Mouse (Mus musculus) central nervous system, embryonic 11.5 days (tissue): ENCODE results near the gene Ppp1r15b. TPM values are rescaled to one million over a fixed set of nuclear protein-coding genes. Genes with fewer than 3 reads are reported as not detected.

Source experiments
- polyA plus RNA-seq: library from polyadenylated mRNA; depleted of rRNA; stranded (reverse); fragments of >200 nt; gene quantifications from 2 replicates; pipeline ENCODE4 v1.2.3, GENCODE M21; 2012; rRNA removed

The Ppp1r15b gene
- 36.6 and 37.6 TPM in 2 replicates for polyA plus RNA-seq

GRCm38 (mm10) chr1:133130638-133131560 is at the start of gene Ppp1r15b:
Gene Ppp1r15b (plus strand): TSS chr1:133131143.

GRCm38 (mm10) chr1:133163820-133164431 is 33.0 kb downstream of the Ppp1r15b start, which contains the start of gene Plekha6:
Gene Plekha6 (plus strand): TSS chr1:133164210.

Other genes with a start within 250 kb of the Ppp1r15b start
- gene Mdm4, start 100.6 kb upstream of the Ppp1r15b start, polyA plus RNA-seq, result 103 and 122 TPM in 2 replicates
- gene Pik3c2b, start 85.5 kb upstream of the Ppp1r15b start, polyA plus RNA-seq, result 22.9 and 26.5 TPM in 2 replicates
- gene Plekha6, start 33.1 kb downstream of the Ppp1r15b start, polyA plus RNA-seq, result 34.2 and 52.2 TPM in 2 replicates
- gene Golt1a, start 178.7 kb downstream of the Ppp1r15b start, polyA plus RNA-seq, result 0.10 and 0.14 TPM in 2 replicates
- not detected in 2 replicates for gene Kiss1, start 190.7 kb downstream of the Ppp1r15b start, polyA plus RNA-seq
- gene Ren1, start 219.4 kb downstream of the Ppp1r15b start, polyA plus RNA-seq, result 0.05 and 0.09 TPM in 2 replicates
- 1.7 and 2.5 TPM in 2 replicates for gene Etnk2, start 232.4 kb downstream of the Ppp1r15b start, polyA plus RNA-seq